Mouse (Mus musculus) neural tube, embryonic 15.5 days (tissue): ENCODE measurements around the gene Ctsf. TPM values are rescaled to one million over a fixed set of nuclear protein-coding genes. Genes with fewer than 3 reads are reported as not detected.
"Not testable (repeated sequence)": the region's sequence is repeated elsewhere in the genome, so short reads cannot be mapped to it uniquely, and the experiment has no call there.

ENCODE experiments used
- ATAC-seq: fragments of 200-750 bp; cut with Nextera tagmentation; 2 replicates; pipeline ENCODE4 v1.8.0; 2017; ENCODE audit warnings: mild to moderate bottlenecking, moderate TSS enrichment, moderate library complexity; ENCODE audit not compliant: low FRiP score
- H3K27ac ChIP-seq: fragments of 300-500 bp; sonication (generic); replicated peaks from 2 replicates; pipeline ENCODE4 v1.5.1; 2015; ENCODE audit warnings: mild to moderate bottlenecking, inconsistent platforms
- H3K27me3 ChIP-seq: fragments of 300-500 bp; sonication (generic); replicated peaks from 2 replicates; pipeline ENCODE4 v1.6.1; 2015; ENCODE audit warnings: inconsistent platforms
- H3K36me3 ChIP-seq: fragments of 300-500 bp; sonication (generic); 2 replicates; pipeline ENCODE4 v1.6.1; 2015; ENCODE audit warnings: inconsistent platforms
- H3K4me1 ChIP-seq: fragments of 300-500 bp; sonication (generic); 2 replicates; pipeline ENCODE4 v1.6.1; 2015; ENCODE audit warnings: inconsistent platforms
- H3K4me2 ChIP-seq: fragments of 300-500 bp; sonication (generic); 2 replicates; pipeline ENCODE4 v1.6.1; 2015; ENCODE audit warnings: inconsistent platforms, mild to moderate bottlenecking, moderate library complexity
- H3K4me3 ChIP-seq: fragments of 300-500 bp; sonication (generic); replicated peaks from 2 replicates; pipeline ENCODE4 v1.5.1; 2015; ENCODE audit warnings: mild to moderate bottlenecking, inconsistent platforms
- H3K9ac ChIP-seq: fragments of 300-500 bp; sonication (generic); replicated peaks from 2 replicates; pipeline ENCODE4 v1.6.1; 2015; ENCODE audit warnings: mild to moderate bottlenecking, inconsistent platforms
- H3K9me3 ChIP-seq: fragments of 300-500 bp; sonication (generic); replicated peaks from 2 replicates; pipeline ENCODE4 v1.6.1; 2016; ENCODE audit warnings: inconsistent platforms
- WGBS: fragments of 180-500 bp; shearing (Covaris S2); methylation state at CpG from one replicate; pipeline ENCODE4 v1.1.7; 2015; ENCODE audit warnings: mixed read lengths; 5-methylcytosine and 5-hydroxymethylcytosine counted together
- polyA plus RNA-seq: library from polyadenylated mRNA; unstranded; fragments of >200 nt; fragmentation: Nextera tagmentation; extraction: Ambion mirVana; gene quantifications from 2 replicates; pipeline ENCODE4 v1.2.1, GENCODE M21; 2015

Gene Ctsf
- polyA plus RNA-seq, 1 experiment from 2014 or later: 86.5 TPM

DNA sequence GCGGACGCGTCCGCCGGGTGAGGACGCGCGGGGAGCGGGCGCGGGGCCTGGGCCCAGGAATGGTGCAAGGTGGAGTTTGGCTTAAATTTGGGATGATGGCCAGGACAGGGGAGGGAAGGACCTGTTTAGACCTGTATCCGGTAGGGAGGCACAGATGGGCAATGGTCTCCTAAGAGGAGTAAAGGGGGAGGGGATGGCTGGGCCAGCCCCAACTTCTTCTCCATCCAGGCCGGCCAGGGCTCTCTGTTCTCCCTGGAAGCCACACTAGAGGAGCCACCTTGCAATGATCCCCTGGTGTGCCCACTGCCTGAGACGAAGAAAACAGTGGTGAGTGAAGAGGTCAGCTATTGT, 515 bp downstream of the Ctsf start:
- Histone ChIP-seq H3K4me2 (peak overlapping the region; percentile 98), H3K36me3 (peaks cover 25% of the 10 kb centered on the region), H3K27ac (peak overlapping the region; percentile 77), H3K27me3 (no peaks in the 10 kb centered on the region), H3K9me3 (no peaks in the 10 kb centered on the region), H3K4me3 (peak overlapping the region; percentile 76), H3K4me1 (peaks cover 17% of the 10 kb centered on the region), H3K9ac (peak overlapping the region; percentile 72)
- 4% methylated on average over 14 of the region's 14 CpGs for WGBS
- ATAC-seq: no peak; the same call in 1 of the 2 replicates

DNA sequence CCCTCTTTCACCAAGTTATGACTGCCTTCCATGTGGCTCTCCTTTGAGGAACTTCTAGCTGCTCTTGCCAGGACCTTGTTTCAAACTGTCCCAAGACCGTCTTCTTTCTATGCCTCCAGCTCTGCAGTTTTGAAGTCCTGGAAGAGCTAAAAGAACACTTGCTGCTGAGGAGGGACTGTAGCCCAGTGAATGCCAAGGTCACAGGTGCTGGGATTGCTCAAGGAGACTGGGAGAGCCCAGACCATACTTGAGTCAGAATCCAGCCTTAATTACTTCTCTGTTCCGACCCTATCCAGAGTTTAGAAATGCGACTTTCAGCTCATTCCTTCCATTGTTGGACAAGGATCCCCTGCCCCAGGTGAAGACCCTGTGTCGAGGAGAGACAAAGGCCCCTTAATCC, 1.0 kb downstream of the Ctsf start:
- peaks cover 17% of the 10 kb centered on the region for H3K4me1 ChIP-seq
- no peak for ATAC-seq
- peak overlapping the region; percentile 98 for H3K4me2 ChIP-seq
- peak overlapping the region; percentile 76 for H3K4me3 ChIP-seq
- H3K27me3 ChIP-seq: no peaks in the 10 kb centered on the region
- WGBS: 85% methylated on average over 4 of the region's 4 CpGs
- no peak overlapping the region for H3K27ac ChIP-seq
- no peaks in the 10 kb centered on the region for H3K9me3 ChIP-seq
- H3K9ac ChIP-seq: 0 out of 2 replicates have a peak overlapping the region, but pooled peaks have one; percentile 23
- H3K36me3 ChIP-seq: peaks cover 30% of the 10 kb centered on the region

DNA sequence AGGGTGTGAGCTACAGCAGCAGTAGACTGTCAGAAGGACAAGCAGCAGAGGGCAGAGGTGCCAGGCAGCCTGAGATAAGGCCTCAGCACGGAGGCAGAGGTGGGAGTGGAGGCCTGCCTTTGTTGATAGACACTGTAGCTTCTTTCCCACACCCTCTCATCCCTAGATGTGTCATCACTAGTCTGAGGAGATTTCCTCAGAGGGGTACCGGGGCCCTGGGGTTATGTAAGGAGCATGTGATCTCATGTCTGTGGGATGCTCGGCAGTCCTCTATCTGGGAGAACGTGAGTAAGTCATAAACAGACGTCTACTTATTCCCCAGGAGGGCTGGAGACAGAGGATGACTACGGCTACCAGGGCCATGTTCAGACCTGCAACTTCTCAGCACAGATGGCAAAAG, 4.2 kb downstream of the Ctsf start:
- H3K4me3 ChIP-seq: no peak overlapping the region
- 69% methylated on average over 6 of the region's 6 CpGs for whole genome bisulfite sequencing
- no peak overlapping the region for H3K9ac ChIP-seq
- H3K4me2 ChIP-seq: no peak overlapping the region
- H3K27ac ChIP-seq: no peak overlapping the region
- ATAC-seq: no peak
- H3K9me3 ChIP-seq: no peaks in the 10 kb centered on the region
- peaks cover 17% of the 10 kb centered on the region for H3K4me1 ChIP-seq
- peaks cover 38% of the 10 kb centered on the region for H3K36me3 ChIP-seq
- no peaks in the 10 kb centered on the region for H3K27me3 ChIP-seq

DNA sequence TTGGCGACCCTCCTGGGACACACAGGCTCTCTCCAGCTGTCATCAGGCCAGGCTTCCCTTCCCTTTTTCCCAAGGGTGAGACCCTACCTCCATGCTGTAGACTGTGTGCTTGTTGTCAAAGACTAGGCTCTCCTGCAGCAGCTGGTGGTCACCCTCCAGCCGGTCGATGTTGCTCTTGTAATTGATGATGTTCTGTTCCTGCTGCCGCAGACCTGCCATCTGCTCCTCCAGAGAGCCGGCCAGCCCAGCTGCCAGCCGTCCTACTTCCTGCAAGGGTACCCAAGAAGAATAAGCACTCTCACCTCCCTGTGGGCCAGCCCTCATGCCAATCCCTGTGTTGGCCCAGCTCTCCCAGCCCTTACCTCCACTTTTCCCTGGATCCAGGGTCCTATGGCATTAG, 8.1 kb downstream of the Ctsf start:
- Histone ChIP-seq H3K27ac (no peak overlapping the region), H3K4me2 (no peak overlapping the region), H3K9ac (no peak overlapping the region), H3K4me1 (0 out of 2 replicates have a peak, but pooled peaks cover 5% of the 10 kb centered on the region), H3K36me3 (peaks cover 30% of the 10 kb centered on the region), H3K9me3 (no peaks in the 10 kb centered on the region), H3K27me3 (no peaks in the 10 kb centered on the region), H3K4me3 (no peak overlapping the region)
- WGBS: 41% methylated on average over 6 of the region's 6 CpGs
- no peak for ATAC-seq

DNA sequence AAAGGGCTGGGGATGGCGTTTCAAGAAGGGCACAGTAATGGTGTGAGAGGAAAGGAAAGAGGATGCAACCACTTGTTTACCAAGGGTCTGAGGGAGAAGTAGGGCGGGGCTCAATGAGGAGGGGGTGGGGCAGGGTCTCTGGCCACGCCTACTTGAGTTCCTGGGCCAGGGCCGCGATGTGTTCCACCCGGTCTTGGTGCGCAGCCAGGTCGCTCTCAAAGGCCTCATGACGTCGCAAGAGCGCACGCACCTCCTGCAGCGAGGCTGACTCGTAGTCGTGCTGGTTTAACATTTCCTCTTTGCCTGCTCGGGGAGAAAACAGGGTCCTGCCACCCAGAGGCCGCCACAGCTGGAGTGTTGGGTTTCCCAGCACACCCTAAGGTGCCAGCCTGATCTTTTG, 10.2 kb downstream of the Ctsf start:
- Histone ChIP-seq H3K4me3 (no peak overlapping the region), H3K27me3 (no peaks in the 10 kb centered on the region), H3K36me3 (peaks cover 16% of the 10 kb centered on the region), H3K4me2 (peak overlapping the region; percentile 40), H3K4me1 (0 out of 2 replicates have a peak, but pooled peaks cover 5% of the 10 kb centered on the region), H3K9ac (no peak overlapping the region), H3K9me3 (no peaks in the 10 kb centered on the region), H3K27ac (no peak overlapping the region)
- WGBS: 7% methylated on average over 17 of the region's 17 CpGs
- ATAC-seq: no peak

DNA sequence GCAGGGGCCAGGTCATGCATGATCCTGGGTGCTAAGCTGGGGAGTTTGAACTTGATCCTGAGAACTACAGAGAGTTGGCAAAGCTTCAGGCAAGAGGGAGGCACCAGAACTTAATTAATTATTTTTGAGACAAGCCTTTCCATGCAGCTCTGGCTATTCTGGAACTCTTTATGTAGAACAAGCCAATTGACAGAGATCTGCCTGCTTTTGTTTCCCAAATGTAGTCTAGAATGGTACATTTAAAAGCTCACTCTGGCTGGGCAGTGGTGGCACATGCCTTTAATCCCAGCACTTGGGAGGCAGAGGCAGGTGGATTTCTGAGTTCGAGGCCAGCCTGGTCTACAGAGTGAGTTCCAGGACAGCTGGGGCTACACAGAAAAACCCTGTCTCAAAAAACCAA, 19.7 kb downstream of the Ctsf start:
- ATAC-seq: not testable (repeated sequence)
- WGBS: 75% methylated on average over 1 of the region's 1 CpGs

DNA sequence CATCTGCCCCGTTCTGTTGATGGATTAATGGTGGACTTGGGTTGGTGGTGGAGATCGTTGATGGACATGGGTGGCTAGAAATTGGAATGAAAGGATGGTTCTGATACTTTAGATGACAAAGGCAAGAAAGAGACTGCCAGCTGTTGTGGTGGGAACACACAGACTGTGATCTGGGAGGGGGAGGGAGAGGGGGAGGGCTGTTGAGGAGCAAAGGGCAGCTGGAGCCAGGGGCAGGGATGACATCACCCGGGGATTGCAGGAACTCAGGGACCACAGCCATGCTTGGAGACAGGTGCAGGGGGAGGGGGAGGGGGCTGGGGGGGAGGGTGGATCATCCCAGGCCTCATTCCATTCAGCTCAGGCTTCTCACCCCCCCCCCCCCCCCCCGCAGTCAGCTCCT, 21.3 kb downstream of the Ctsf start:
- no peaks in the 10 kb centered on the region for H3K36me3 ChIP-seq
- no peak for ATAC-seq
- H3K4me2 ChIP-seq: no peak overlapping the region
- H3K27ac ChIP-seq: no peak overlapping the region
- 71% methylated on average over 3 of the region's 4 CpGs for WGBS
- no peak overlapping the region for H3K9ac ChIP-seq
- H3K4me1 ChIP-seq: peaks cover 23% of the 10 kb centered on the region
- no peaks in the 10 kb centered on the region for H3K27me3 ChIP-seq
- no peaks in the 10 kb centered on the region for H3K9me3 ChIP-seq
- no peak overlapping the region for H3K4me3 ChIP-seq

More for the DNA sequence above, 19.7 kb downstream of the Ctsf start:
- not testable (repeated sequence) for H3K9me3 ChIP-seq, H3K4me2 ChIP-seq, H3K9ac ChIP-seq, H3K4me3 ChIP-seq, H3K36me3 ChIP-seq, H3K27me3 ChIP-seq, H3K27ac ChIP-seq
- H3K4me1 ChIP-seq: peaks cover 15% of the 10 kb centered on the region

DNA sequence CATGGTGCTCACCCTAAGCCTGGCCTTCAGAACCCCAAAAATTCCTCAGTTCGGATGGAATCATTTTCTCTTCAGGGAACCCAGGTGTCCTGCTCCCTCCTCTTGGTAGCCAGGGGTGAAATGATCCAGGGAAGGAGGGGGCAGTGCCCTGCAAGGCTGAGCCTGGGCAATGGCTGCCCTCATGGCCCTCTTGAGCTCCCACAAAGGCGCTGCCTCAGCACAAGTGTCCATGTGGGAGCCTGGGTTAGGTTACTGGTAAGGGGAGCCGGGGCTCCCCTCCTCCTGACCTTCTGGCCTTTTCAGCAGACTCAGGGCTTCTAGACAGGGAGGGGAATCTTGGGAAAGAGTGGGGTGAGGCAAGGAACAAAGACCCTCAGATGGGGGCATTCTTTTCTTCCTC, 21.8 kb downstream of the Ctsf start:
- Histone ChIP-seq H3K4me3 (no peak overlapping the region), H3K27me3 (no peaks in the 10 kb centered on the region), H3K27ac (no peak overlapping the region), H3K9me3 (no peaks in the 10 kb centered on the region), H3K4me1 (peaks cover 23% of the 10 kb centered on the region), H3K4me2 (no peak overlapping the region), H3K9ac (no peak overlapping the region), H3K36me3 (no peaks in the 10 kb centered on the region)
- WGBS: 67% methylated on average over 3 of the region's 3 CpGs
- ATAC-seq: no peak

DNA sequence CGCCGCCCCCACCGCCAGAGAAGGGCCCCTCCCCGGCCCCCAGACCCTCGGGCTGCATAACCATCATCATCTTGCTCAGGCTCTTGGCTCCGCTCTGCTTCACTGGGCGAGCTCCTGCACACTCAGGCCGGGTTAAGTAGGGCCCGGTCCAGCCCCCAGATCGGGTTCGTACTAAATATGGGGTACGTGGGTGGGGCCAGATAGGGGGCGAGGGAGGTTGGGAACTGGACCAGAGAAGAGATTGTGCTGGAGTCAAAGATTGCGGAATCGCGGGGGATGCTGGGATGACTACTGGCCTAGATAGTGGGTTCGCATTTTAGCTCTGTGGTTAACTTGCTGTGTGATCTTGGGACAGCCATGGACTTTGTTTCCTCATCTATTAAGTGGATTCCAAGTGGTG, 22.9 kb downstream of the Ctsf start, which contains the start of gene Actn3:
Gene Actn3, minus strand, starts transcription at position 125 of the 400 bp plus-strand sequence.
- 6% methylated on average over 17 of the region's 17 CpGs for WGBS

DNA sequence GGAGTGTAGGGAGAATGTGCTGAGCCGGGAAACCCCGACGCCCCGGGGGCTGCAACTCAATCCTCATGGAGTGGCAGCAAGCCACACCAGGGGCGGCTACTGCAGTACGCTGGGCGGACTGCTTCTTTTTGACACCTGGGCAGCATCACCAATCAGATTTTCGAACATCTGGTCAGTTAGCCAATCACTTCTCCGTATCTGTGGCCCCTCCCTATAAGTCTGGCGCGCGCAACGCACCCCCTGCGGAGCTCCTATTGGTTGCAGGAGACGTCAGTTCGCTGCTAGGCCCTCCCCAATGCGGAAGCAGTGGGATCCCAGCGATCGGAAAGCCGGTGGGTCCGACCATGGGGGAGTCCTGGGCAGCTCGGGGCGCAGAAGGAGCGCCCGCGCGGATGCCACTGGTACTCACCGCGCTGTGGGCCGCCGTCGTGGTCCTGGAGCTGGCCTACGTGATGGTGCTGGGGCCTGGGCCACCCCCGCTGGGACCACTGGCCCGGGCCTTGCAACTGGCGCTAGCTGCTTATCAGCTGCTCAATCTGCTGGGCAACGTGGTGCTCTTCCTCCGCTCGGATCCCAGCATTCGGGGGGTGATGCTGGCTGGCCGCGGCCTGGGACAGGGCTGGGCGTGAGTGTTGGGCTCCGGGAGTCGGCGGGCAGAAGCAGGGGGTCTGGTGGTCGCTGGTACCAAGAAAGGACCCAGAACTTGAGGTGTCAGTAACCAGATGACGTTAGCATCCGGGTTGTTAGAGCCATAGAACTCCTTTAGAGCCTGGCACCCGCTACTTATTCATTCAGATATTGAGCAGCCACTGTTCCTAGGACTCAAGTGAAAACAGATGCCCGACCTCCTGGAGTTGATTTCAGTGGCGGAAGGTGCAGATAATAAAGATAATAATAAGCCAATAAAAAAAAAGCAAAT, 23.7 kb downstream of the Ctsf start, which contains the start of gene Zdhhc24:
Gene Zdhhc24, plus strand, starts transcription at position 264 of the 919 bp plus-strand sequence.
- 2% methylated on average over 52 of the region's 52 CpGs for WGBS

More for the DNA sequence above, 22.9 kb downstream of the Ctsf start, which contains the start of gene Actn3:
- H3K27me3 ChIP-seq: no peaks in the 10 kb centered on the region
- ATAC-seq: no peak
- no peaks in the 10 kb centered on the region for H3K9me3 ChIP-seq
- peak within 1 kb of the TSS; percentile 91 for H3K9ac ChIP-seq
- H3K27ac ChIP-seq: peak within 1 kb of the TSS; percentile 84
- peak within 1 kb of the TSS; percentile 93 for H3K4me2 ChIP-seq
- H3K4me1 ChIP-seq: peaks cover 23% of the 10 kb centered on the region
- H3K4me3 ChIP-seq: peak within 1 kb of the TSS; percentile 98
- no peaks in the 10 kb centered on the region for H3K36me3 ChIP-seq

DNA sequence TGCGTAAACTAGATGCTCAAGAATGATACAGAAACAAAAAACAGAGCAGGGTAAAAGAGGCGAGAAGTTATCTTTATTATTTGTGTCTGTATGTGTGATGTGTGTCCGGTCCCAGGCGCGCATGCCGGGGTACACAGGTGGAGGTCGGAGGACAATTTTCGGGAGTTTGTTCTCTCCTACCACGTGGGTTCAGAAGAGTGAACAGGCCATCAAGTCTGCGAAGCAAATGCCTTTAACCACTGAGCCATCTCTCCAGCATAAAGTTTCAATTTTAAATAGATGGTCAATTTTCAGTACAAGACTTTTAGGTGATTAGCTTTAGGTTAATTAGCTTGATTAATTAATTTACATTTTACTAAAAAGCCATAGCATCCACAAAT, 24.4 kb downstream of the Ctsf start:
- Histone ChIP-seq H3K4me3 (peak overlapping the region; percentile 98), H3K36me3 (no peaks in the 10 kb centered on the region), H3K9ac (peak overlapping the region; percentile 91), H3K4me1 (peaks cover 23% of the 10 kb centered on the region), H3K4me2 (peak overlapping the region; percentile 93), H3K27ac (peak overlapping the region; percentile 84; the same call in 1 of the 2 replicates), H3K27me3 (no peaks in the 10 kb centered on the region), H3K9me3 (no peaks in the 10 kb centered on the region)
- ATAC-seq: no peak
- WGBS: 68% methylated on average over 10 of the region's 10 CpGs

More for the DNA sequence above, 23.7 kb downstream of the Ctsf start, which contains the start of gene Zdhhc24:
- peak; percentile 98 for ATAC-seq
- Histone ChIP-seq H3K36me3 (no peaks in the 10 kb centered on the region), H3K4me1 (peaks cover 23% of the 10 kb centered on the region), H3K9me3 (no peaks in the 10 kb centered on the region), H3K27ac (peak within 1 kb of the TSS; percentile 84), H3K4me3 (peak within 1 kb of the TSS; percentile 98), H3K9ac (peak within 1 kb of the TSS; percentile 91), H3K4me2 (peak within 1 kb of the TSS; percentile 93), H3K27me3 (no peaks in the 10 kb centered on the region)

DNA sequence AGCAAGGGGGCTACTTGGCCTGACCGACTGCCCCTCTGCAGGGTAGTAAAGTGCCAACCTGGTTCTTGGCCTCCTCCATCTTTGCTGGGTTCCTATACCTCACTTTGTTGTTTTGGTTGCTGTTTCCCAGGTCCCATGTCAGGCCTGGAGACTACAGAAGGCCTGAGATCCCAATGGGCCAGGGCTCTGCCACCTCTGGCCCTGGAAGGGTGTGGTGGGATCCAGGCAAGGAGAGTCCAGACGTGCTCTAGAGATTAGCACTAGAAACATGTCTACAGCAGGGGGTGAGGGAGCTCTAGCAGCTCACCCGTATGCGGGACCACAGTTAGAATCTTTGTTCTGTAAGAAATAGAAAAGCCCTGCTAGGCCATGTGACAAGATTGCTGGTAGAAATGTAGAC, 29.0 kb downstream of the Ctsf start:
- H3K27ac ChIP-seq: no peak overlapping the region
- H3K36me3 ChIP-seq: no peaks in the 10 kb centered on the region
- peaks cover 13% of the 10 kb centered on the region for H3K4me1 ChIP-seq
- no peak for ATAC-seq
- no peak overlapping the region for H3K4me2 ChIP-seq
- no peaks in the 10 kb centered on the region for H3K9me3 ChIP-seq
- WGBS: 87% methylated on average over 4 of the region's 4 CpGs
- H3K27me3 ChIP-seq: no peaks in the 10 kb centered on the region
- no peak overlapping the region for H3K9ac ChIP-seq
- no peak overlapping the region for H3K4me3 ChIP-seq
